Mouse (Mus musculus): ENCODE measurements around the gene Rnf10. TPM values are rescaled to one million over a fixed set of nuclear protein-coding genes. Genes with fewer than 3 reads are reported as not detected.

The Rnf10 gene
- polyA plus RNA-seq, 1 experiment: 220 TPM

- no peak for DNase-seq (ENCODE audit: low read depth)
- TF ChIP-seq CTCF (IDR thresholded peaks at IDR 0.05; ENCODE audit: borderline replicate concordance, extremely low read depth, insufficient read depth, insufficient read length) (no peak), POLR2A (IDR thresholded peaks at IDR 0.05; ENCODE audit: borderline replicate concordance, extremely low read depth, insufficient read depth, insufficient read length, poor library complexity, severe bottlenecking) (no peak)
Observed at GRCm38 (mm10) chr5:115192828-115193195, 79.9 kb downstream of the Rnf10 start.

GRCm38 (mm10) chr5:115191880-115192827 is 80.5 kb downstream of the Rnf10 start:
- TF ChIP-seq CTCF (IDR thresholded peaks at IDR 0.05; ENCODE audit: borderline replicate concordance, extremely low read depth, insufficient read depth, insufficient read length) (no peak), POLR2A (IDR thresholded peaks at IDR 0.05; ENCODE audit: borderline replicate concordance, extremely low read depth, insufficient read depth, insufficient read length, poor library complexity, severe bottlenecking) (no peak)
- DNase-seq (ENCODE audit: low read depth): peak; percentile 62

Other genes starting within 250 kb of the Rnf10 start
- gene Gm10401, start 174.6 kb downstream of the Rnf10 start, polyA plus RNA-seq (2012; rRNA removed): not detected in 2 replicates
- 25.1 and 27.0 TPM in 2 replicates for gene Acads, start 153.6 kb downstream of the Rnf10 start, polyA plus RNA-seq (2012; rRNA removed)
- 49.7 and 55.0 TPM in 2 replicates for gene Unc119b, start 137.9 kb downstream of the Rnf10 start, polyA plus RNA-seq (2012; rRNA removed)
- 63.6 and 80.4 TPM in 2 replicates for gene Mlec, start 114.7 kb downstream of the Rnf10 start, polyA plus RNA-seq (2012; rRNA removed)
- 28.6 and 32.9 TPM in 2 replicates for gene Cabp1, start 78.5 kb downstream of the Rnf10 start, polyA plus RNA-seq (2012; rRNA removed)
- 57.0 and 82.5 TPM in 2 replicates for gene Pop5, start 37.1 kb downstream of the Rnf10 start, polyA plus RNA-seq (2012; rRNA removed)
- gene Coq5, start 6.8 kb upstream of the Rnf10 start, polyA plus RNA-seq (2012; rRNA removed): 15.7 and 20.5 TPM in 2 replicates
- gene Dynll1, start 28.1 kb upstream of the Rnf10 start, polyA plus RNA-seq (2012; rRNA removed): 602 and 608 TPM in 2 replicates
- gene Srsf9, start 54.3 kb upstream of the Rnf10 start, polyA plus RNA-seq (2012; rRNA removed): 91.9 and 105 TPM in 2 replicates
- 26.7 and 36.9 TPM in 2 replicates for gene Gatc, start 68.3 kb upstream of the Rnf10 start, polyA plus RNA-seq (2012; rRNA removed)
- 25.6 and 30.3 TPM in 2 replicates for gene Triap1, start 68.3 kb upstream of the Rnf10 start, polyA plus RNA-seq (2012; rRNA removed)
- gene Cox6a1, start 76.1 kb upstream of the Rnf10 start, polyA plus RNA-seq (2012; rRNA removed): 1,091 and 1,648 TPM in 2 replicates
- 232 and 238 TPM in 2 replicates for gene Msi1, start 156.7 kb upstream of the Rnf10 start, polyA plus RNA-seq (2012; rRNA removed)
- gene Pla2g1b, start 193.4 kb upstream of the Rnf10 start, polyA plus RNA-seq (2012; rRNA removed): not detected in 2 replicates
- gene Sirt4, start 211.8 kb upstream of the Rnf10 start, polyA plus RNA-seq (2012; rRNA removed): 57.3 and 89.4 TPM in 2 replicates
- gene Pxn, start 233.8 kb upstream of the Rnf10 start, polyA plus RNA-seq (2012; rRNA removed): 46.9 and 49.7 TPM in 2 replicates

All from brain, embryonic 14.5 days (tissue).